Mouse (Mus musculus): ENCODE results near the gene Rmnd1.

Rmnd1 gene

GRCm38 (mm10) chr10:4391076-4391475 is 41.1 kb downstream of the Rmnd1 start:
- DNase-seq (ENCODE audit: low read depth) = no peak

GRCm38 (mm10) chr10:4390550-4390949 is 41.6 kb downstream of the Rmnd1 start:
- DNase-seq (ENCODE audit: low read depth) = no peak

GRCm38 (mm10) chr10:4389461-4390112 is 42.6 kb downstream of the Rmnd1 start:
- DNase-seq (ENCODE audit: low read depth) = no peak

- no peak for DNase-seq (ENCODE audit: low read depth)
Observed at GRCm38 (mm10) chr10:4389036-4389435, 43.2 kb downstream of the Rmnd1 start.

- no peak for DNase-seq (ENCODE audit: low read depth)
Observed at GRCm38 (mm10) chr10:4388384-4388745, 43.8 kb downstream of the Rmnd1 start.

- DNase-seq (ENCODE audit: low read depth) = no peak
Observed at GRCm38 (mm10) chr10:4387701-4388383, 44.3 kb downstream of the Rmnd1 start, which contains the start of gene Zbtb2. TSS of gene Zbtb2 (minus strand) at chr10:4388108.

- DNase-seq (ENCODE audit: low read depth) = peak; percentile 85
Observed at GRCm38 (mm10) chr10:4386609-4387591, 45.3 kb downstream of the Rmnd1 start.

- no peak for DNase-seq (ENCODE audit: low read depth)
Observed at GRCm38 (mm10) chr10:4384244-4384643, 47.9 kb downstream of the Rmnd1 start.

GRCm38 (mm10) chr10:4380748-4381147 is 51.4 kb downstream of the Rmnd1 start:
- DNase-seq (ENCODE audit: low read depth) = no peak

GRCm38 (mm10) chr10:4376931-4377330 is 55.3 kb downstream of the Rmnd1 start:
- no peak for DNase-seq (ENCODE audit: low read depth)

- DNase-seq (ENCODE audit: low read depth) = no peak
Observed at GRCm38 (mm10) chr10:4376461-4376860, 55.7 kb downstream of the Rmnd1 start.

- DNase-seq (ENCODE audit: low read depth) = no peak
Observed at GRCm38 (mm10) chr10:4375267-4375666, 56.9 kb downstream of the Rmnd1 start.

GRCm38 (mm10) chr10:4374734-4375133 is 57.5 kb downstream of the Rmnd1 start:
- no peak for DNase-seq (ENCODE audit: low read depth)

GRCm38 (mm10) chr10:4374239-4374638 is 57.9 kb downstream of the Rmnd1 start:
- DNase-seq (ENCODE audit: low read depth) = no peak

GRCm38 (mm10) chr10:4373558-4373957 is 58.6 kb downstream of the Rmnd1 start:
- no peak for DNase-seq (ENCODE audit: low read depth)

- no peak for DNase-seq (ENCODE audit: low read depth)
Observed at GRCm38 (mm10) chr10:4372011-4372410, 60.2 kb downstream of the Rmnd1 start.

- DNase-seq (ENCODE audit: low read depth) = no peak
Observed at GRCm38 (mm10) chr10:4370105-4370504, 62.1 kb downstream of the Rmnd1 start.

GRCm38 (mm10) chr10:4364618-4365017 is 67.6 kb downstream of the Rmnd1 start:
- no peak for DNase-seq (ENCODE audit: low read depth)

- no peak for DNase-seq (ENCODE audit: low read depth)
Observed at GRCm38 (mm10) chr10:4357435-4357834, 74.8 kb downstream of the Rmnd1 start.

- DNase-seq (ENCODE audit: low read depth) = no peak
Observed at GRCm38 (mm10) chr10:4356640-4357039, 75.5 kb downstream of the Rmnd1 start.

- no peak for DNase-seq (ENCODE audit: low read depth)
Observed at GRCm38 (mm10) chr10:4355882-4356451, 76.2 kb downstream of the Rmnd1 start.
